Mouse (Mus musculus) E14TG2a.4 (cell line): ENCODE measurements around the gene Ccdc184.

Experiments
- CTCF ChIP-seq: conservative IDR thresholded peaks from 2 replicates; pipeline ENCODE4 v1.5.1; 2014; ENCODE audit warnings: low read length
- NANOG ChIP-seq: IDR thresholded peaks from 2 replicates; pipeline ENCODE4 v1.6.1; 2014; ENCODE audit warnings: borderline replicate concordance, low read length, mixed read lengths

DNA sequence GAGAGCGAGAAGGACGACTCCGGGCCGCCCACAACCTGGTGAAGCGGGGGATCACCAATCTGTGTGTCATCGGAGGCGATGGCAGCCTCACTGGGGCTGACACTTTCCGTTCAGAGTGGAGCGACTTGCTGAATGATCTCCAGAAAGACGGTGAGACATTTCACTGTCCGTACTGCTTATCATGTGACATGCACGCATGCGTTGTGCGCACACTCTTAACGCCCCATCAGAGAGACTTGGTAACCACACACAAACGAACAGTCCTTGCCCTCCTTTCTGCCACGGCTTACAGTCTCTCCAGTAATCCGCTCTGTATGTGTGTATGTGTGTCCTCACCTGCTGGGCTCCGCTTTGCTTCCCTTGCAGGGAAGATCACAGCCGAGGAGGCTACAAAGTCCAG is 46.1 kb upstream of the Ccdc184 start:
- TF ChIP-seq CTCF, result no peak
- TF ChIP-seq NANOG, result no peak
